Mouse (Mus musculus): ENCODE results near the gene P4ha2. TPM values are rescaled to one million over a fixed set of nuclear protein-coding genes. Genes with fewer than 3 reads are reported as not detected.
"Not testable (repeated sequence)": the region's sequence is repeated elsewhere in the genome, so short reads cannot be mapped to it uniquely, and the experiment has no call there.

P4ha2 gene
- total and polyA plus RNA-seq, 2 experiments: 2.9 to 4.4 TPM

- 91% methylated on average over 6 of the region's 6 CpGs for WGBS
Measured at GRCm38 (mm10) chr11:54130721-54131120, 30.8 kb downstream of the P4ha2 start.

GRCm38 (mm10) chr11:54132290-54132689 is 32.4 kb downstream of the P4ha2 start:
- H3K27ac ChIP-seq (replicated peaks; ENCODE audit: insufficient read depth, low read depth, low read length): no peak overlapping the region
- no peak for TF ChIP-seq POLR2A (IDR thresholded peaks at IDR 0.05; ENCODE audit: extremely low read depth, insufficient read depth, low read length)
- no peak for TF ChIP-seq CTCF (IDR thresholded peaks at IDR 0.05; ENCODE audit: low read depth, low read length)
- H3K27me3 ChIP-seq (ENCODE audit: control insufficient read depth, insufficient read depth, low read length): no peaks in the 10 kb centered on the region
- H3K36me3 ChIP-seq (ENCODE audit: control insufficient read depth, insufficient read depth, low read length): no peaks in the 10 kb centered on the region
- no peak for DNase-seq (ENCODE audit: extremely low read depth, low read depth, low spot score)
- H3K4me1 ChIP-seq (ENCODE audit: control insufficient read depth, insufficient read depth, low read length): no peaks in the 10 kb centered on the region
- H3K9ac ChIP-seq (ENCODE audit: low read depth, low read length): no peak overlapping the region
- H3K79me2 ChIP-seq (ENCODE audit: control insufficient read depth, insufficient read depth, low read length): no peaks in the 10 kb centered on the region
- H3K4me3 ChIP-seq (ENCODE audit: insufficient read depth, low read depth, low read length): no peak overlapping the region
- WGBS: 87% methylated on average over 10 of the region's 10 CpGs

More at GRCm38 (mm10) chr11:54130721-54131120, 30.8 kb downstream of the P4ha2 start:
- no peaks in the 10 kb centered on the region for H3K27me3 ChIP-seq (ENCODE audit: control insufficient read depth, insufficient read depth, low read length)
- H3K9ac ChIP-seq (ENCODE audit: low read depth, low read length): no peak overlapping the region
- TF ChIP-seq CTCF (IDR thresholded peaks at IDR 0.05; ENCODE audit: low read depth, low read length) (no peak), POLR2A (IDR thresholded peaks at IDR 0.05; ENCODE audit: extremely low read depth, insufficient read depth, low read length) (no peak)
- DNase-seq (ENCODE audit: extremely low read depth, low read depth, low spot score): no peak
- no peaks in the 10 kb centered on the region for H3K79me2 ChIP-seq (ENCODE audit: control insufficient read depth, insufficient read depth, low read length)
- H3K27ac ChIP-seq (replicated peaks; ENCODE audit: insufficient read depth, low read depth, low read length): no peak overlapping the region
- H3K36me3 ChIP-seq (ENCODE audit: control insufficient read depth, insufficient read depth, low read length): no peaks in the 10 kb centered on the region
- H3K4me3 ChIP-seq (ENCODE audit: insufficient read depth, low read depth, low read length): no peak overlapping the region
- H3K4me1 ChIP-seq (ENCODE audit: control insufficient read depth, insufficient read depth, low read length): no peaks in the 10 kb centered on the region

DNA sequence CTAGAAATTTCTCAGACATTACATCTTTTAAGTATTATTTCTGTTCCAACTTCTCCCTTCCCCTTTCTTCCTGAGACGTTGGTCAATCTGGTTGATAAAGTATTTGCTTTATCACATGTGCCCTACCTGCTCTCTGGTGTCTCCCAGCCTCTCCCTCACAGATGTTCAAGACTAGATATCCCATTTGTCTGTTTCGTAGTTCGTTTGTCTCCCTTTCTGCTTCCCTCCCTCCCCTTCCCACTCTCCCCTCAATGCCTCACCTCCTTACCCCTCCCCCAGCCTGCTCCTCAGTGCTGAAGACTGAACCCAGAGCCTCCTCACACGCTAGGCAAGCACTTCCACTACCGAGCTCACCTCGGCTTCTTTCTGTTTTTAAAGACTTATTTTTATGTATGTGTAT is 35.0 kb downstream of the P4ha2 start:
- Histone ChIP-seq H3K4me1 (ENCODE audit: control insufficient read depth, insufficient read depth, low read length) (no peaks in the 10 kb centered on the region), H3K27me3 (ENCODE audit: control insufficient read depth, insufficient read depth, low read length) (no peaks in the 10 kb centered on the region), H3K36me3 (ENCODE audit: control insufficient read depth, insufficient read depth, low read length) (no peaks in the 10 kb centered on the region), H3K27ac (replicated peaks; ENCODE audit: insufficient read depth, low read depth, low read length) (no peak overlapping the region), H3K79me2 (ENCODE audit: control insufficient read depth, insufficient read depth, low read length) (no peaks in the 10 kb centered on the region), H3K4me3 (ENCODE audit: insufficient read depth, low read depth, low read length) (no peak overlapping the region), H3K9ac (ENCODE audit: low read depth, low read length) (no peak overlapping the region)
- no peak for TF ChIP-seq POLR2A (IDR thresholded peaks at IDR 0.05; ENCODE audit: extremely low read depth, insufficient read depth, low read length)
- no peak for TF ChIP-seq CTCF (IDR thresholded peaks at IDR 0.05; ENCODE audit: low read depth, low read length)
- 84% methylated on average over 6 of the region's 6 CpGs for WGBS
- no peak for DNase-seq (ENCODE audit: extremely low read depth, low read depth, low spot score)

- DNase-seq (ENCODE audit: extremely low read depth, low read depth, low spot score): peak; percentile 34
- 34% methylated on average over 2 of the region's 2 CpGs for WGBS
- not testable (repeated sequence) for H3K36me3 ChIP-seq (ENCODE audit: control insufficient read depth, insufficient read depth, low read length); H3K79me2 ChIP-seq (ENCODE audit: control insufficient read depth, insufficient read depth, low read length); H3K4me1 ChIP-seq (ENCODE audit: control insufficient read depth, insufficient read depth, low read length); H3K9ac ChIP-seq (ENCODE audit: low read depth, low read length); H3K4me3 ChIP-seq (ENCODE audit: insufficient read depth, low read depth, low read length); H3K27me3 ChIP-seq (ENCODE audit: control insufficient read depth, insufficient read depth, low read length); H3K27ac ChIP-seq (replicated peaks; ENCODE audit: insufficient read depth, low read depth, low read length)
Measured at GRCm38 (mm10) chr11:54140159-54140558, 40.3 kb downstream of the P4ha2 start.

DNA sequence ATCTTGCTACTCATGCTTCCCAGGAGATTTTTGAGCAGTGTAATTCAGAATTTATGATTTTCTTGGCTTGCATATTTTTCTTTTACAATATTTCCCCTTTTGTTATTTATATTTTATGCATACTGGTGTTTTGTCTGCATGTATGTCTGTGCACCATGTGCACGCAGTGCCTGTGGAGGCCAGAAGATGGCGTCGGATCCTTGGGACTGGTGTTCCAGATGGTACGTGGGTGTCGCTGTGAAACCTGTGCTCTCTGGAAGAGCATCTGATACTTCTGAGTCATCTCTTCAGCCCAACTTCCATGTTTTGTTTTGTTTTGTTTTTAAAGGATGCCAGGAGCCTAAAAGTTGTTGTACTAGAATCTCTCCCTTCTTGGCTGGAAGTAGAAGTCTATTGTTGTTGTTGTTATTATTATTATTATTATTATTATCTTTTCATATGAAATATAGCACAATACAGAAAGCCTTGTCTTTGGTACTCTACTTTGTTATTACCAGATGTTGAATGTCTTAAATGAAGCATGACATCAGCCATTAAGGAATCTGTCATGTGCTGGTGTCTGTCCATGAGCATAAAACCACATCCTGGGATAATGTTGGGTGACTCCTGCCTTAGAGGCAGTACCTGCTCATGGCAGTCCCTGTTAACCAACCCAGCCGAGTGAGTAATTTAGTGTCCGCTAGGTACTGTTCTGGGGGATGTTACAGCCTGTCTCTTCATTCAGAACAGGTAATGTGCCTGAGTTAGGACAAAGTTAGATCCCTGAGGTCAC is 41.5 kb downstream of the P4ha2 start:
- H3K4me3 ChIP-seq (ENCODE audit: insufficient read depth, low read depth, low read length): no peak overlapping the region
- H3K27me3 ChIP-seq (ENCODE audit: control insufficient read depth, insufficient read depth, low read length): no peaks in the 10 kb centered on the region
- no peaks in the 10 kb centered on the region for H3K36me3 ChIP-seq (ENCODE audit: control insufficient read depth, insufficient read depth, low read length)
- H3K4me1 ChIP-seq (ENCODE audit: control insufficient read depth, insufficient read depth, low read length): no peaks in the 10 kb centered on the region
- DNase-seq (ENCODE audit: extremely low read depth, low read depth, low spot score): no peak
- no peaks in the 10 kb centered on the region for H3K79me2 ChIP-seq (ENCODE audit: control insufficient read depth, insufficient read depth, low read length)
- 90% methylated on average over 7 of the region's 7 CpGs for WGBS
- TF ChIP-seq CTCF (IDR thresholded peaks at IDR 0.05; ENCODE audit: low read depth, low read length) (no peak; the same call in 1 of the 2 replicates), POLR2A (IDR thresholded peaks at IDR 0.05; ENCODE audit: extremely low read depth, insufficient read depth, low read length) (no peak)
- no peak overlapping the region for H3K27ac ChIP-seq (replicated peaks; ENCODE audit: insufficient read depth, low read depth, low read length)
- no peak overlapping the region for H3K9ac ChIP-seq (ENCODE audit: low read depth, low read length)

GRCm38 (mm10) chr11:54144886-54145285 is 45.0 kb downstream of the P4ha2 start:
- Histone ChIP-seq H3K36me3 (ENCODE audit: control insufficient read depth, insufficient read depth, low read length) (no peaks in the 10 kb centered on the region), H3K27me3 (ENCODE audit: control insufficient read depth, insufficient read depth, low read length) (no peaks in the 10 kb centered on the region), H3K4me3 (ENCODE audit: insufficient read depth, low read depth, low read length) (no peak overlapping the region), H3K4me1 (ENCODE audit: control insufficient read depth, insufficient read depth, low read length) (no peaks in the 10 kb centered on the region), H3K9ac (ENCODE audit: low read depth, low read length) (no peak overlapping the region), H3K27ac (replicated peaks; ENCODE audit: insufficient read depth, low read depth, low read length) (no peak overlapping the region), H3K79me2 (ENCODE audit: control insufficient read depth, insufficient read depth, low read length) (no peaks in the 10 kb centered on the region)
- peak; percentile 41 for DNase-seq (ENCODE audit: extremely low read depth, low read depth, low spot score)
- WGBS: 36% methylated on average over 3 of the region's 3 CpGs
- TF ChIP-seq CTCF (IDR thresholded peaks at IDR 0.05; ENCODE audit: low read depth, low read length) (peak; percentile 81), POLR2A (IDR thresholded peaks at IDR 0.05; ENCODE audit: extremely low read depth, insufficient read depth, low read length) (no peak)
